Mouse (Mus musculus) heart, postnatal 0 days (tissue): Measurements from ENCODE around the gene Hdac6. TPM values are rescaled to one million over a fixed set of nuclear protein-coding genes. Genes with fewer than 3 reads are reported as not detected.

Experiments used
- ATAC-seq: fragments of 200-750 bp; cut with Nextera tagmentation; 2 replicates; pipeline ENCODE4 v1.8.0; 2017; ENCODE audit warnings: low read depth, moderate number of reproducible peaks, moderate library complexity; ENCODE audit not compliant: insufficient read depth
- DNase-seq: peaks from one replicate; pipeline ENCODE4 v3.0.0-alpha.2; 2016; ENCODE audit warnings: low spot score
- H3K27ac ChIP-seq: fragments of 300-500 bp; sonication (generic); 2 replicates; pipeline ENCODE4 v1.5.1; 2014; ENCODE audit warnings: low read depth, mild to moderate bottlenecking
- H3K27me3 ChIP-seq: fragments of 300-500 bp; sonication (generic); 2 replicates; pipeline ENCODE4 v1.6.1; 2014; ENCODE audit warnings: low read length, mixed read lengths; ENCODE audit not compliant: control insufficient read depth, insufficient read depth
- H3K36me3 ChIP-seq: fragments of 300-500 bp; sonication (generic); replicated peaks from 2 replicates; pipeline ENCODE4 v1.6.1; 2014; ENCODE audit warnings: low read length, mixed read lengths; ENCODE audit not compliant: control insufficient read depth, insufficient read depth
- H3K4me1 ChIP-seq: fragments of 300-500 bp; sonication (generic); 2 replicates; pipeline ENCODE4 v1.6.1; 2014; ENCODE audit warnings: antibody characterized with exemption; ENCODE audit not compliant: control insufficient read depth, insufficient read depth
- H3K4me2 ChIP-seq: fragments of 300-500 bp; sonication (generic); 2 replicates; pipeline ENCODE4 v1.6.1; 2014; ENCODE audit warnings: low read depth, mild to moderate bottlenecking, low read length, moderate library complexity
- H3K4me3 ChIP-seq: fragments of 300-500 bp; sonication (generic); 2 replicates; pipeline ENCODE4 v1.5.1; 2014; ENCODE audit warnings: low read depth, low read length
- H3K9ac ChIP-seq: fragments of 300-500 bp; sonication (generic); replicated peaks from 2 replicates; pipeline ENCODE4 v1.6.1; 2014; ENCODE audit warnings: low read depth, low read length, mixed read lengths
- H3K9me3 ChIP-seq: fragments of 300-500 bp; sonication (generic); replicated peaks from 2 replicates; pipeline ENCODE4 v1.6.1; 2016; ENCODE audit warnings: low read length; ENCODE audit not compliant: control insufficient read depth
- CTCF ChIP-seq: IDR thresholded peaks from 2 replicates; pipeline ENCODE4 v1.5.1; 2016; ENCODE audit warnings: antibody characterized with exemption, control low read depth, low read depth
- EP300 ChIP-seq: IDR thresholded peaks from 2 replicates; pipeline ENCODE4 v1.6.1; 2016; ENCODE audit warnings: antibody characterized with exemption, low read depth
- WGBS: fragments of 180-500 bp; shearing (Covaris S2); extraction: QIAGEN DNeasy Blood & Tissue Kit; methylation state at CpG from one replicate; pipeline ENCODE4 v1.1.7; 2014; 5-methylcytosine and 5-hydroxymethylcytosine counted together
- polyA plus RNA-seq: library from polyadenylated mRNA; unstranded; fragments of >200 nt; fragmentation: Nextera tagmentation; extraction: Ambion mirVana; gene quantifications from 2 replicates; pipeline ENCODE4 v1.2.1, GENCODE M21; 2015
- total RNA-seq: library from RNA; depleted of rRNA; stranded (reverse); fragments of >200 nt; gene quantifications from 2 replicates; pipeline ENCODE4 v1.2.3, GENCODE M21; 2014; ENCODE audit warnings: low replicate concordance

Hdac6 gene
- total and polyA plus RNA-seq, 2 experiments from 2014 or later, result 18.4 to 28.6 TPM

GRCm38 (mm10) chrX:7936874-7937273 is 10.8 kb downstream of the Hdac6 start:
- 57% methylated on average over 11 of the region's 11 CpGs for WGBS

GRCm38 (mm10) chrX:7928270-7928790 is 19.4 kb downstream of the Hdac6 start, which contains the start of gene Eras:
Eras (minus strand) TSS chrX:7928607.
- Histone ChIP-seq H3K4me1 (no peaks in the 10 kb centered on the region), H3K9me3 (no peaks in the 10 kb centered on the region), H3K27me3 (peaks cover 23% of the 10 kb centered on the region), H3K36me3 (no peaks in the 10 kb centered on the region; the same call in 1 of the 2 replicates), H3K9ac (no peak within 1 kb of the TSS), H3K27ac (no peak within 1 kb of the TSS), H3K4me2 (no peak within 1 kb of the TSS), H3K4me3 (no peak within 1 kb of the TSS)
- TF ChIP-seq CTCF, result no peak
- no peak for TF ChIP-seq EP300
- DNase-seq (no peak), ATAC-seq (no peak)
- WGBS, result 20% methylated on average over 17 of the region's 19 CpGs

More at GRCm38 (mm10) chrX:7936874-7937273, 10.8 kb downstream of the Hdac6 start:
- Histone ChIP-seq H3K9me3 (no peaks in the 10 kb centered on the region), H3K4me2 (no peak overlapping the region), H3K4me1 (no peaks in the 10 kb centered on the region), H3K27me3 (no peaks in the 10 kb centered on the region), H3K27ac (no peak overlapping the region), H3K36me3 (peaks cover 6% of the 10 kb centered on the region; the same call in 1 of the 2 replicates), H3K4me3 (no peak overlapping the region), H3K9ac (no peak overlapping the region)
- no peak for ATAC-seq
- TF ChIP-seq EP300 (no peak), CTCF (peak; percentile 1; the same call in 1 of the 2 replicates)
- no peak for DNase-seq

GRCm38 (mm10) chrX:7927116-7927515 is 20.6 kb downstream of the Hdac6 start:
- peaks cover 35% of the 10 kb centered on the region for H3K27me3 ChIP-seq
- DNase-seq (no peak), ATAC-seq (no peak)
- WGBS, result 26% methylated on average over 10 of the region's 10 CpGs
- no peaks in the 10 kb centered on the region for H3K9me3 ChIP-seq
- H3K4me1 ChIP-seq, result no peaks in the 10 kb centered on the region
- TF ChIP-seq CTCF (no peak), EP300 (no peak)
- no peak overlapping the region for H3K4me2 ChIP-seq
- H3K36me3 ChIP-seq, result no peaks in the 10 kb centered on the region; the same call in 1 of the 2 replicates
- no peak overlapping the region for H3K27ac ChIP-seq
- no peak overlapping the region for H3K9ac ChIP-seq
- H3K4me3 ChIP-seq, result no peak overlapping the region

- Histone ChIP-seq H3K4me2 (no peak overlapping the region), H3K27ac (no peak overlapping the region), H3K9ac (no peak overlapping the region), H3K4me1 (no peaks in the 10 kb centered on the region), H3K9me3 (no peaks in the 10 kb centered on the region), H3K27me3 (peaks cover 41% of the 10 kb centered on the region), H3K36me3 (no peaks in the 10 kb centered on the region; the same call in 1 of the 2 replicates), H3K4me3 (no peak overlapping the region)
- TF ChIP-seq EP300, result no peak
- ATAC-seq (no peak), DNase-seq (no peak)
- 63% methylated on average over 6 of the region's 6 CpGs for WGBS
Observed at GRCm38 (mm10) chrX:7926266-7926665, 21.4 kb downstream of the Hdac6 start.

GRCm38 (mm10) chrX:7922032-7922431 is 25.7 kb downstream of the Hdac6 start:
- TF ChIP-seq CTCF, result no peak
- no peak for TF ChIP-seq EP300
- Histone ChIP-seq H3K4me2 (peak overlapping the region; percentile 48), H3K9me3 (no peaks in the 10 kb centered on the region), H3K27me3 (peaks cover 57% of the 10 kb centered on the region), H3K9ac (no peak overlapping the region), H3K36me3 (no peaks in the 10 kb centered on the region), H3K4me1 (no peaks in the 10 kb centered on the region), H3K27ac (no peak overlapping the region), H3K4me3 (peak overlapping the region; percentile 33)
- DNase-seq, result no peak
- no peak for ATAC-seq
- 7% methylated on average over 34 of the region's 48 CpGs for WGBS
